In the genomic region with DNA sequence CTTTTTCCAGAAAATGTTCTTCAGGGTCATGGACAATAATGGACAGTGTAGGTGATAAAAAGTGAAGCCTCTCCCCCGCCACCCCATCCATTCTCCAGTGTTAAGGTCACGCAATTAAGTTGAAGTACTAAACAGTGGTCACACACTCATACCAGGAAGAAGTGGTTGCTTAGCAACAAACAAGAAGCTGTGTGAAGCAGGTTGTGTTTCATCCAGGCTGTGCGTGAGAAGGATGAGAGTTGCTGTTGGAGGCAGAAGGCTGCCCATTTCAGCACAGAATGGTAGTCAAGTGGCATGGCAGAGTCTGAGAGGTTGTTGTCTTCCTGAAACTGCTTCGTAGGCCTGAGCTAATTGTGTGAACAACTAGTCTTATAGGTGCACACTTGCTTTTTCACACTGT, we compare ENCODE assay signal across 22 mouse cellular contexts. TPM values are rescaled to one million over a fixed set of nuclear protein-coding genes. Genes with fewer than 3 reads are reported as not detected.
"Had no signal": no experiment of that assay in that cellular context is flagged by ENCODE, and none has a peak within 500 bp of the region (broad histone marks: within the 10 kb centered on the region; RNA-seq: fewer than 3 reads in every experiment).

No protein-coding gene starts in this region.

- ATAC-seq: liver, embryonic 12.5 days had no signal

- H3K27me3 ChIP-seq: liver, embryonic 12.5 days; neural tube, embryonic 13.5 days; neural tube, embryonic 15.5 days had no signal

- H3K9ac ChIP-seq: liver, embryonic 12.5 days; liver, embryonic 14.5 days; lung, embryonic 14.5 days; neural tube, embryonic 13.5 days; neural tube, embryonic 15.5 days had no signal

- H3K4me2 ChIP-seq: liver, embryonic 12.5 days; lung, embryonic 14.5 days; neural tube, embryonic 13.5 days; neural tube, embryonic 15.5 days had no signal

- H3K4me3 ChIP-seq: liver, embryonic 12.5 days; midbrain, embryonic 10.5 days; myocyte; neural tube, embryonic 13.5 days; neural tube, embryonic 15.5 days had no signal

- DNase-seq: lung, adult 18-20 months; lung, embryonic 14.5 days; lung, postnatal 10 days; lung, postnatal 4 days; retina, postnatal 1 day; right cerebral cortex, adult 18-20 months; right cerebral cortex, postnatal 25 days; right cerebral cortex, postnatal 4 days; spleen, adult 18-20 months; thymus, adult 18-20 months; thymus, postnatal 14 days; thymus, postnatal 36 days had no signal

- H3K36me3 ChIP-seq: liver, embryonic 12.5 days; midbrain, embryonic 10.5 days; neural tube, embryonic 13.5 days; neural tube, embryonic 15.5 days had no signal

- H3K9me3 ChIP-seq: liver, embryonic 12.5 days; midbrain, embryonic 10.5 days; neural tube, embryonic 13.5 days; neural tube, embryonic 15.5 days had no signal

- H3K4me1 ChIP-seq: liver, embryonic 12.5 days; neural tube, embryonic 13.5 days; neural tube, embryonic 15.5 days had no signal

- H3K27ac ChIP-seq: liver, embryonic 12.5 days; liver, embryonic 14.5 days; midbrain, embryonic 10.5 days; neural tube, embryonic 13.5 days; neural tube, embryonic 15.5 days had no signal

RNA-seq across cellular contexts. Expression of gene Ppp4r4, which starts 23.7 kb away (rescaled TPM):
- total RNA-seq: megakaryocyte, adult 5-6 weeks had no signal

RNA-seq across cellular contexts. Expression of gene Ifi27l2b, which starts 51.3 kb away (rescaled TPM):
- total RNA-seq: megakaryocyte, adult 5-6 weeks; megakaryocyte-erythroid progenitor cell, adult 5-6 weeks had no signal
- polyA plus RNA-seq: liver, embryonic 12.5 days; liver, embryonic 14.5 days; lung, embryonic 14.5 days; lung, embryonic 16.5 days; midbrain, embryonic 10.5 days; myocyte; neural tube, embryonic 11.5 days; neural tube, embryonic 13.5 days; neural tube, embryonic 15.5 days had no signal
